Mouse (Mus musculus) induced T-regulatory cell, adult 2 months (primary cell): ENCODE data around the gene Kat6b.

Experiments
- DNase-seq: peaks from one replicate; pipeline ENCODE4 v3.0.0-alpha.2; 2012; ENCODE audit warnings: low read depth

Kat6b gene

DNA sequence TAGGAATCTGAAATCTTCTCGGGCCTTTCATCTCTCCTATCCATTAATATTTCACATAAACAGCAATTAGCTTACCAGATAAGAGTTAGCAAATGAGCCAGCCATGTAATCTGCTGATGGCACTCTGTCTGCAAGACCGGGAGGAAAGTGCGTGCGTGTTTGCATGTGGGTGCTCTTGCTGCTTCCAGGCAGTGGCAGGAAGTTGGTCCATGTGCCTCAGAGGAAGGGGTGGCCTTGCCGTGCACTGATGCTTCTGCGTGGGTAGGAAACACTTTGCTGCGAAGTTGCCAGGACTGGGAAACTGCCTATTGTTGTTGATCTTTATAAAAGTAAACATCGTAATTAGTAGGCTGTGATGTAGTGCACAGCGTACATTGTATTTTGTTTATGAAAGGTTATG, 42.0 kb downstream of the Kat6b start:
- peak; percentile 65 for DNase-seq

DNA sequence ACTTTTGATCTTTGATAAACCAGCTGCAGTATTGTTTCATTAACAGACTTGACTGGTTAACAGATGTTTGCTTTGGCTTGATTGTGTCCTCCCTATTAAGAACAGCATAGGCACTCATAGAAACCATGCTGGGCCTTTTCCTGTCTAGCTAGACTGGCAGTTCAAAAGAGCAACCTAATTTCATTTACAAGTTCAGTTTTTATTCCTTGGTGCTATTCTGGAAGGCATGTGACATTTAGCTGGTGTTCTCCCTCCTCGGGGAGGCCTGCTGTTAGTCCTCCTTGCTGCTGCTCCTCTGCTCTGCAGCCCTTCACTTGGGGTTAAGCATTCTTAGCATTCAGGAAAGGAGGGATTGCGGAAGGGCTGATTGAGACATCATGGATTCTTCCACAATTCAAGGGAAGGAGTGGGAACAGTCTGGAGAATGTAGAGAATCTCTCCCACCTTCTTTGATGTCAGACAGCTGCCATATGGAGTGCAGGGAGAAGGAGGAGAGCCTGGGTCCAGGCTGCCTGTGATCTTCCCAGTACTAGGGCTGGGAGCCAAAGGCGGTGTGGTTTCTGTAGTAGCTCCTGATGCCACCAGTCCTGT, 42.7 kb downstream of the Kat6b start:
- DNase-seq, result no peak

DNA sequence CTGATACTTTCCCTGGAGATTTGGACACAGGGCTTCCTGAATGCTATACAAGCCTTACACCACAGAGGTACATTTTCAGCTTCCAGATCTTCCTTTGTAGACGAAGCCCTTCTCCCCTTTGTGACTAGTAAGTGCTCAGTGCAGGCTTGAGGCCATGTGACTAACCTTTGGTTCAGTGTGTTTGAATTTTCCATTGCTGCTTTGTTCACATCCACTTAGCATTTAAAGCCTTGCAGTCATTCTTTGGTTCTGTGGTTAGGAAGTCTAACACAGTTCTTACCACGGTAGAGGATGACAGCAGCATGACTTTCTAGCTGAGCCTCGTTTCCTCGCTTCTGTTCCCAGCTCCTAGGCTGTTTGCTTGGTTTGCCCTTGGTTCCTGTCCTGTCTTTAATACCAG, 44.4 kb downstream of the Kat6b start:
- DNase-seq, result peak; percentile 56

DNA sequence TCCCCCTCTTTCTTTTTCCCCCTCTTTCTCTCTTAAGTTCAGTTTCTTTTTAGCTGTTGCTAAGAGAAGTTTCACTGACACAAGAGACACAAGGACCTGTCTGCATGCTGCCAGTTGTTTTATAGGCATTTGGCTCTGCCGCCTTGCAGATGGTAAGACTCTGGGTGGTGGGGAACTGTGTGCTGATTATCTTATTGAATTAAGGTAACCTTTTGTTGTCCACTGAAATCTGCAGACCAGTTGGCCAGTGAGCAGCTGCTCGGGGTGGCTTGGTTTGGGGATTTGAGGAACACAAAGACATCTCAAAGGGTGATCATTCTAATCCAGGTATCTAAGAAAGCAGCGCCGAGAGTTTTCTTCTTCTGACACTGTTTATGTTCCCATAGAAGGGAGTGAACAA, 52.3 kb downstream of the Kat6b start:
- DNase-seq, result no peak

DNA sequence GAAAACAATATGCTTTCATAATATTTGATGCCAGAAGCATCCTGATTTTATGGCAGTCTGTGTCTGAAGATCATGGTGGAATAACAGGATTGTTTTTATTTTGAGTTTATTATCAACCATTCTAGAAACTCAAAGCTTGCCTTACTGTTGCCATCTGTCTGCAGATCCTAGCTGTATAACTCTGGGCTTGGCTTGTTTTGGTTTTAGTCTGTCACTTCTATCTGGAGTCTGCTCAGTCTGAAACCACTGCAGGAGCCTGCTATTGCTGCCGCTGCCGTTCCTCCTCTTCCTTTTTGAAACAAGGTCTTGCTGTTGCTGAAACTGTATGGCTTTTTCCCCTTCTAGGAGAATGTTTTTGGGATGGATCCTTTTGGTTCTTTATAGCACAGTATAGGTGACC, 52.8 kb downstream of the Kat6b start:
- no peak for DNase-seq

DNA sequence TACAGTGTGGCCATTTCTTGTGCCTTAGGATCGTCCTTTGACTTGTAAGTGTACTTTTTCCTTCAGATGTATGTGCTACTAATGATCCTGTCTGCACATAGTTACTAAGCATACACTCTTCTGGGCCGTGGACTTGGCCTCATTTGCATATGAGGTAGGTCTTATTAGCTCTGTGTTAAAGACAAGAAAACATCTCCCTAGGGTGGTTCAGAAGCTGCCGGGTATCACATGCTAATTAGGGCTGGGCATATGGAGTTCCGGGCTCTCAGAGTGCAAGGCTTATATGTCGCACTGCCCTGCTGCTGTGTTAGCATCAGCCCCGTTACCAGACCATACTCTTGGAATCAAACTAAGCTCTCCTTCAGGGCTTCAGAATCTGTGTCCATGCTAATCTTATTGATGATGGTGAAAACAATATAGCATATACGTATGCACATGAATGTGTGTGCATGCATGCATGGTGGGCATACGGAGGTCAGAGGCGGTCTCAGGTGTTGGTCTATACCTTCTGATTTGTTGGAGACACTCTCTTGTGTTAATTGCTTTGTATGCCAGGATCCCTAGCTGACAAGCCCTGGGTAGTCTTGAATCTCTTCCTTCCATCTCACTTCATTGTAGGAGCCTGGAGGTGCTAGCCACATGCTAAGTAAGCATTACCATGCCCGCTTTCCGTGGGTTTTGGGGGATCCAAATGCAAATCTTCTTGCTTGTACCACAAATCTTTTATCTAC, 53.5 kb downstream of the Kat6b start:
- DNase-seq, result no peak

DNA sequence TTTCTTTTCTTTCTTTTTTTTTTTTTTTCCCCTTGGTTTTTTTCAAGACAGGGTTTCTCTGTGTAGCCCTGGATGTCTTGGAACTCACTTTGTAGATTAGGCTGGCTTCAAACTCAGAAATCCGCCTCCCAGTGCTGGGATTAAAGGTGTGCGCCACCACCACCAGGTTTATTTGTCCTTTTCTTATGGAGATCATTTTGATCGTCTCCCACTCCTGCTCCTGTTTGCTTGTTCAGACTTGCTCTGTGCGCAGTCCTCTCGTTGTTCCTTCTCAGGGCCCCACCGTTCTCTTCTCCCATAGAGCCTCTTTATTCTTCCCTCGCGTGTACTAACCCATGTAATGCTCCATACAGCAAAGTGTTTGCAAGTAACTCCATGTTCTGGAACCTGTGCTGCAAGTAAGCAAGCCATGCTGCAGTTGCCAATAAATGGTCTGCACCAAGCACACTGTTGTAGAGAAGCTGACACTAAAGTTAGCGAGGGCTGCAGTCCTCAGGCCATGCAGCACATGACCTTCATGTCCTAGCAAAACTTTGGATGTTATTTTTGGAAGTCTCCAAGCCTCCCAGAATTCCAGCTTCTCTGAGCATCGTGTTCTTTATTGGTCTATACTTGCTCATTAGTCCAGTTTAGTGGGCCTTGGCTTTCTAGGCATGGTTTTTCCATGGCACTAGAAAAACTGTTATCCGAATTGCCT, 55.4 kb downstream of the Kat6b start:
- no peak for DNase-seq

DNA sequence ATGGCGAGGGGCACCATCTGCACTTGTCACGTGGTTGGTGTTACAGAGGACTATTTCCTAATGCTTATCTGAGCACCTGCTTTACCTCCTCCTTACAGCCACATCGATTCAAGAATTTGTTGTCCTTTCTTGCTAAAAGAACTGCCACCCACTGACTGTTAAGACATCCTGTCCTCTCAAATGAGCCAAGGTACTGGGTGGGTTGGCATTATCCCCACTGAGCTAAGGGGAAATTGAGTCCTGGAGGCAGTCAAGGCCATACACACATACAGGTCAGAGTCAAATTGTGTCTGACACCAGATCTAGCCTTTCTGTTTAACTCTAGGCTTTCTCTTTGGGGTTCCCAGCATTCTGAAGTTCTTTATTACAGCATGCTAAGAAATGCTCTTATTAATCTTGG, 56.6 kb downstream of the Kat6b start:
- peak; percentile 14 for DNase-seq

DNA sequence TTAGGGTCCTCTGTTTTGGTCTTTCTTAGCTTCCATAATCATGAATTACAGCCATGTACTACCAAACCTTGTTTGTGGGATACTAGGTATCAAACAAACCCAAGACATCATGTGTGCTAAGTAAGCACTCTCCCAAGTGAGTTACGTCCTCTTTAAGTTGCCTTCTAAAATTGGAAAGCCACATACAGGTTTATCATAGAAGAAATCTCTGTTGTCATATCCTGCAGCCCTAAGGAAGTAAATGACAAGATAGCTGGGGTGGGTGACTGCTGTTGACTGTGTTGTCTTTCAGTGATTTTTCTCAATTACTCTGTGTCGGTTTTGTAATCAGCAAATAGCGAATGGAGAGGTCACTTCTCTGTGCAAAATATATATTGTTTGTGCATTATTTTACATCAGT, 58.5 kb downstream of the Kat6b start:
- peak; percentile 61 for DNase-seq

DNA sequence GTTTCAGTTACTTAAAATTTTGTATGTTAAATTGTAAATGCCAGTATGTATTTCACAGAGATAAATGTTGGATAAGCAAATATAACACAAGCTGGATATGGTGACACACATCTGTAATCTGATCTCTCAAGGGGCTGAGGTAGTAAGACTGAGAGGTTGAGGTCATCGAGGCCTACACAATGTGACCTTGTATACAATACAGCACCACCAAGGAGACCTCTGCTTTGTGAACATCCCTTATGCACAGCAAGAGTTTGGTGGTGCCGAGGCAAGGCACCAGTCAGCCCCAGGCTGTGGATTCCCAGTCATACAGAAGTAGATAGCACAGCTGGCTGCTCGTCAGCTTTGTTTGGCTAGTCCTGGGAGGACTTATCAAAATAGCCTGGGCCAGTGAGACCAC, 59.1 kb downstream of the Kat6b start:
- peak; percentile 16 for DNase-seq

DNA sequence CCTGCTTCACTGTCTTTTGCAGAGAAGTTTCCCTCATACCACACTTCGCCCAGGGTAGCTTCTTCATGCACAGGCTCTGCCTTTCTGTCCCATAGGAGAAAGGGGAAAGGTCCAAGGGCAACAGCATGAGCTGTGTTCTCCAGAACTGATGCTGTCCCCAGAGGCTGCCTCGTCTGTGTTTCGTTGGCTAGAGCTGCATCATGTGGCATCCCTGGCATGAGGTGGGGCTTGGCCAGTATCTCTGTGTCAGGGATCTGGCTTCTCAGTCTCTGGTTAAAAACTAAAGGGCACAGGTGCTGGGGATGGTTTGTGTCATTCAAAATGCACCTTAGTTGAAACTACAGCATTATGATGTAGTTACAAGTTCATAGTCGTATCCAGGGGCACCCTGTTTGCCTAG, 64.3 kb downstream of the Kat6b start:
- no peak for DNase-seq

DNA sequence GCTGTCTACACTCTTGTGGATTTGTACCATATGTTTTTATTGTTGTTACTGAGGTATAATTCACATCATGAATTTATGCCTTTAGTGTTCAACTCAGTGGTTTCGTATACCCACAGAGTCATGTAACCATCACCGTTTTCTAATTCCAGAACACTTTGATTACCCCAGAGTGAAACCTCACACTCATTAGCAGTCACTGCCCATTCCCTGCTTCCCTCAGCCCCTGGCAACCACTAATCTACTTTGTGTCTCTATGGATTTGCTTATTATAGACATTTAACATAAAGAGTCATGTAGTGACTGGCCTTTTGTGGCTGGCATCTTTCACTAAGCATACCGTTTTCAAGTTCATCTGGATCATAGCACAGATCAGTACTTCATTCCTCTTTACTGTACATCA, 65.1 kb downstream of the Kat6b start:
- DNase-seq, result no peak

DNA sequence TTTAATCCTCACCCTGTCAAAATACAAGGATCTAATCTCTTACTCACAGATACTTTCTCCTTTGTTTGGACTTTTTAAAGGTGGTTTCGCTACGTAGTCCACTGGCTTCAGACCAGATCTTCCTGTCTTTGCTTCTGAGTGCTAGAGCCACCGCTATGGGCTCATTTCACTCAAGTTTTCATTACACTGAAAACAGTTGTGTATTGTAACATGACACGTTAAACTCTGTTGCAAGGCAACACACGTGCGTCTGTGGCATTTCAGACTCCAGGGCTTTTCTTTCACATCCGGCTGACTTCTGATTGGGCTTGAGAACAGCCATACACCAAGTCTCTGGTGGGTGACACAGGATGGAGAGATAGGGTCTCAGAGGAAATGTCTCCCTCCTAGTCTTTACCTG, 66.1 kb downstream of the Kat6b start:
- DNase-seq, result no peak

DNA sequence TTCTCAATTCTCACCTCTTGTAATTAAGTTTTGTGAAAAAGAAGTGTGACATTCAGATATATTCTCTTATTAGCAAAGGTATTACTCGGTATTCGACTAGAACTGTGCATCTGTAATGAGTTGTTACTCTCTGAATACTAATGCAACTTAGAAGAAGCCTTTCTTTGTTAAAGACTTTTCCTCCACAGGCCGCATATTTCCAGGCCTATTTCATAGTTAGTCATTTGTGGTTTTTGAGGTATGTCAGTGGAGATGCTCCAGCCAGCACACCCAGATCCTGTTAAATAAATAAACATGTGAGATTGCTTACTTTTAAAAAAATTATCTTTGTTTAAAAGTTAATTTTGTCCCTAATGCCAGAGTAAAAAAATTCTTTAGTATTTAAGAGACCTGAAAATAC, 66.7 kb downstream of the Kat6b start:
- no peak for DNase-seq

DNA sequence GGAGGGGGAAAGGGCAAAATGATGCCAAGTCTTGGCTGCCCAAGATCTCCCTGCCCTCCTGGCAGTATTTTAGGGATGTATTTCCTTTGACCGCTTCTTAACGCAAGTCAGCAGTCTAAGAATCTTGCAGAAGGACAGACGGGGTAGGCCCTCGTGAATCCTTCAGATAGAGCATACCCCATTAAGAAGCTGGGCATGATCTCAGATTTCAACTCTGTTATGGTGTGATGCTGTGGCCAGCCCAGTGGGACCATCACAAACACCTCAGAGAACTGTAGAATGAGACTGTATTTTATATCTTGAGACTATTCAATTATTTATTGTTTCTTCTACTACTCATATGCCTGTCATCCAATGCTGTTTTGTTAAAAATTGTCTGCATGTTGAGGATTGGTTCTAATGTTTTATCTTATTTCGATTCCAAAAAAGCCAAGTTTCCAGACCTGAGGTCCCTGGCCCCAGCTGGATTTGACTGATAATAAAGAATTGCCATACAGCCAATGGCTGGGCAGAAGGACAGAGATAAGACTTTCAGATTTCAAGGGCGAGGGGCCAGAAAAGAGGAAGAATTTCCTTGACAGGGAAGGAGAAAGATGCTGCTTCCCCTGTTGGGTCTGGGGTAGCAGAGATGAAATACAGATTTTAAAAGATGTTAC, 67.8 kb downstream of the Kat6b start:
- no peak for DNase-seq

DNA sequence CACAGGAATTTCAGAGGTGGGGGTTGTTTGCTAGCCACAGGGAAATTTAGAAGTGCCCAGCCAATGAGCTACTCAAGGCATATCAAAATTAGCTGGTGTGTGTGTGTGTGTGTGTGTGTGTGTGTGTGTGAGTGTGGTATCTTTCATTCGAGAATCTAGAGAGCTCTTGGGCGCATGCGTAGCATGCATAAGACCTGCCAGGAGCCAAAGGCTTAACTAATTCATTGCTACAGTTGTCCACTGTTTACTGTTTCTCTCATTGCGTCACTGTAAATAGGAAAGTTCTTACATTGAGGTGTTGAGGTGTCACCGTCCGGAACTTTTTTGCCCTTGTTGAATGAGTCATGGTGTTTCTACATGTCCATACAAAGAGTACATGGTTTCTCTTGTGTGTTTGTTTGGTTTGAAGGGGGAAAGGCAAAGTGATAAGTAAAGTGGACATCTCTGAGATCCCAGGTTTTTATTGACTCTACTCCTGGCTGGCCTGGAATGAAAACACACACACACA, 68.4 kb downstream of the Kat6b start:
- no peak for DNase-seq

DNA sequence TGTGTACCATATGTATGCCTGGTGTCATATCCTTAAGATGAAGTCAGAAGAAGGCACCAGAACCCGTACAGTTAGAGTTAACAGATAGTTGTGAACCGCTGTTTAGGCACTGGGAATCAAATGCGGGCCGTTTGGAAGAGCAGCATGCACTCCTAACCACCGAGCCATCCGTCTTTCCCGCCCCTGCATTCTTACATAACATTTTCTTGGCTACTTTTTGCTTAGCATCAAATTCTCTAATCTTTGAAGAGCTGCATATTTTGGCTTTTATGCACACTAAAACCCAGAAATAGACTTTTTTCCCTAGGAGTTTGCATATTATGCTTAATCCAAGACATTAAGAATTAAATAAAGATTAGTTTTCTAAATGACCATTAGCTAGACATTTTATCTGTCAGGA, 69.3 kb downstream of the Kat6b start:
- no peak for DNase-seq

DNA sequence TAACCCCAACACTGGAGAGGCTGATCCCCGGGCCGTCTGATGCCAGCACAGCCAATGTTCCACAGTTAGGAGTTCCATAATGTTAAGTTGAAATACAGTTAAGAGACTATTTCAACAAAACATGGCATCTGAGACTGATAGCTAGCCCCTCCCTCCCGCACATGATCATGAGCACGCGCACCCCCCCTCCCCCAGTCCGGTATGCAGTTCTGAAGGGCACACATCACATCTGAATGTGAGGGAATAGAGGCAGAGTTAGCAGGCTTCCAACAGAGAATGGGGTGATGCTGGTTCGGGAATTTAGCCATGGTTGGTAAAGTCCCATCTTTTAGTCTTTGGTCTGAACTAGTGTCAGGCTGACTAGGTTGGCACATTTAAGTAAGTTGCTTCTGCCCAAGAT, 70.4 kb downstream of the Kat6b start:
- no peak for DNase-seq

DNA sequence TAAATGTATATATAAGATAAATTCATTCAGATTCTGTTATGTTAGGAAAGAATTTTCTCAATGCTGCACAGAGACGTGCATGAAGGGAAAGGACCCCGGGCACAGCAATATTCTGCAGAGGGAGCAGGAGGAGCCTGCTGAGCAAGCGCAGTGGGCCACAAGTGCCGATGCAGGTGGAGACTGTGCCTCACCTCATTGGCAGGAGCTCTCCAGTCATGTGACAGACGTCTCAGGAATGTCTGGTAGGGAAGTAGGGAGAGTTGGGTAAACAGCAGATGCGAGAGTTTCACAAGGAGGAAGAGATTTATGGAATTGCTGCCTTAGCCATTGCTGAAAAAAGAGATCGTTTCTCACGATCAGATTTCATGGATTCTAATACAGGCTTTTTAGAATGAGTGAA, 71.7 kb downstream of the Kat6b start:
- no peak for DNase-seq

DNA sequence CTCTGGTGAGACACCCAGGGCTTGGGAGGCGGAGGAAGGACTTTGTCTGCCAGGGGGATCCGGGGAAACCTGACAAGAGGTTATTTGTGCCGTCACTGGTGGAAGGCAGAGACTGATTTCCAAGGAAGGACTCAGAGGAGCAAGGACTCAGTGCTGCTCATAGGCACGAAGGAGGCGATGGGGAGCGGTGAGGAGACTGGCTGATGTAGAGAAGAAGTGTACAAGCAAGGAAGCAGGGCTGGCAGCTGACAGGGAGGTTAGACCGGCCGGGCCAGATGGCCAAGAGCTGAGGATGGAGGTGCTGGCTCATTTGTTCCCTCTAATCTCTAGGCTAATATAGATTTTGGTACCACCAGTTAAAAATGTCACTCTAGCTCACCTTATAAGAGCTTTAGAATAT, 72.8 kb downstream of the Kat6b start:
- DNase-seq, result no peak

DNA sequence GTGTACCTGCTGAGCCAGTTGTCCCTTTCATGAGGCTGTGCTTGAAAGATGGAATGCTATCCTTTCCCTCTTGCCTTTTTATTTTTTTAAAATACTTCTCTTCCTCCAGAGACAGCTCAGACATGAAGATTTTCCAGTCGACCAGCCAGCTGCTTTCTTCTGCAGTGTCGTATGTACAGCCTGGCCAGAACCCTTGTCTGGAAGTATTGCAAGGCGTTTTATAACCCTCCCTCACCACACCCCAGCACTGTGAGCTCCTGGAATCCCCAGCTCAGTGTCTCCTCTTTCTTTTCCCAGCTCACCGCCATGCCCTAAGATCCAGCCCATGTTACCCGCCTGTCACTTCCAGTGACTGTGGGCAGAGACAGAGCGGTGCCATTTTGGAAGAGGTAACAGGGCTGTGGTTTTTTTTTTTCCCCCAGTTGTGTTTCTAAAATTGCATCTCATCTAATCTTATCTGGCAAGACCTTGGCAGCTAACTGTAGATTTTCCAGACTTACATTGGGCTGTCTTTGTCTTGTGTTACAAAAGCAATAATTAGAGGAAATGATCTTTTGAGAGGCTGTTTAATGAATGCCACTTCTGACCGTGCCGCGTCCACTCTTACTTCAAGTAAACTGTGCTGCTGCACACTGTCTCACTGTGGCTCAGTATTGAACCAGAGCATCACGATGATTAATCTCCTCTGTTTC, 77.4 kb downstream of the Kat6b start:
- DNase-seq, result no peak

DNA sequence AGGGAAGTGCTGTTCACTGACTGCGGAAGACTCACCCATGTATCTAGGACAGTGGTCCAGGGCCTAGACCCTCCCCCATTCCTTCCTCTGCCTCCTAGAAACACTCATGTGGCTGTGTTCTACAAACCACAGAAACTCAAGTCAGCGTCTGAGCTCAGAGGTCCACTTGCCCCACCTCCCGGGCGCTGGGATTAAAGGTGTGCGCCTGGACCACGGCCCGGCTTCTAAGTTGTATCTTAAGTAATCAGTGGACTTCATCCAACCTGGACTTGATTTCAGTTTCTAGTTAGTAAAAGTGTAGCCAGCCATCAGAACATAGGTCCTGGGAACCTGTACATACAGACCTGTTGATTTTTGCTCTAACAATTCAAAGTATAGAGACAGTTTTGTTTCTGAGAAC, 78.2 kb downstream of the Kat6b start:
- no peak for DNase-seq
